Mouse (Mus musculus): ENCODE results near the gene Arih2.
"Not testable (repeated sequence)": the region's sequence is repeated elsewhere in the genome, so short reads cannot be mapped to it uniquely, and the experiment has no call there.

Gene Arih2

DNA sequence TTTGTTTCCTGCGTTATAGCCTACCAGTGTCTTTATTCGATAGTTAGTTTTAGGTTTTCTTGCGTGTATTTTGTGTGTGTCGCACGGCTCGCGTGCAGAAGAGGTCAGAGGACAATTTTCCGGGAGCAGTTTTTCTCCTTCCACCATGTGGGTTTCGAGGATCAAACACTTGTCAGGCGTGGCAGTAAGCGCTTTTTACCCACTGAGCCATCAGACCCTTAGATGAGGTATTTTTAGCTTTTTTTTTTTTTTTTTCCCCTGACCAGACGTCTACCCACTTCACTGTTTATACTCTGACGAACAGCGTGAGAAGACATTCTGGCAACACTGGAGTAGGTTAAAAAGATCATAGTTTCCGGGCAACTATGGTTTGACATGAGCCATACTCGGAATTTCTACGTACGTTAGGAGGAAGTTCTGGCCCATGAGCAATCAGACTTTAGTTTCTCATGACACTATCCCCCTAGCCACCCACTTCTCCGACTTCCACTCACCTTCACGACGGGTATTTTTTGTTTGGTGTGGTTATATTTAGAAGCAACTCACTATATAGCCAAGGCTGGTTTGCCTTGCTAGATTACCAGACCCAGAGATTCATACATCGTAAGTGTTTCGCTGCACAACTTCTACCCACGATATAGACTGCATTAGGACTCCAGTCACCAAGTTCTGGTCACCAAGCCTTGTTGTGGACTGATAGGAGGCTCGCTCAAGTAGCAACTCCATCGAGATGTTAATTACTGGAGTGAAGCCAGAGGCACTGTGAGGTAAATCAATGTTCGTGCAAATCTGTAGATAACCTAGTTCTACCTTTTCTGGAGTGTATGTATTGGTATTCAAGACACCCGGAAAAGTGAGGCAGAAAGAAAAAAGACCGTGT is 615 bp upstream of the Arih2 start:
- DNase-seq (ENCODE audit: low read depth, low spot score), result no peak

- peak; percentile 32 for DNase-seq (ENCODE audit: low read depth, low spot score)
Measured at GRCm38 (mm10) chr9:108648166-108648565, 1.0 kb downstream of the Arih2 start.

- DNase-seq (ENCODE audit: low read depth, low spot score), result no peak
Measured at GRCm38 (mm10) chr9:108639825-108640224, 9.4 kb downstream of the Arih2 start.

GRCm38 (mm10) chr9:108635415-108635814 is 13.8 kb downstream of the Arih2 start:
- peak; percentile 45 for DNase-seq (ENCODE audit: low read depth, low spot score)

DNA sequence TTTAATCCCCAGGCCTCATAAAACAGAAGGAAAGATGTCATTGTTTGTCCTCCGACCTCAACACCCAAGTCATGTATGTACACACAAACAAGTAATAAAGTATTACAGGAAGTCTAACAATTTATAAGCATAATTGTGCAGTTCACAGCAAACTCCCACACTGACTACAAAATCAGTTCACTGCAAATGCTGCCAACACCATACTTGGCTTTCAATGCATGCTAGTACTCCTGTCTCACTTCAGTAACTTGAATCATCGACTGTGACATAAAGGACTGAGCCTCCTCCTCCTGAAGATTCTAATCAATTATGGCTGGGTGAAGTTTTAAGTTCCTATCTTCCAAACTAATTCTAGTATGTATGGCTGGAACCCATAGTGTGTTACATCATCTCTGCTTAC is 15.3 kb downstream of the Arih2 start:
- no peak for DNase-seq (ENCODE audit: low read depth, low spot score)

GRCm38 (mm10) chr9:108632375-108632774 is 16.8 kb downstream of the Arih2 start:
- no peak for DNase-seq (ENCODE audit: low read depth, low spot score)

- DNase-seq (ENCODE audit: low read depth, low spot score), result no peak
Measured at GRCm38 (mm10) chr9:108631631-108632256, 17.4 kb downstream of the Arih2 start.

- no peak for DNase-seq (ENCODE audit: low read depth, low spot score)
Measured at GRCm38 (mm10) chr9:108630683-108631082, 18.5 kb downstream of the Arih2 start.

- no peak for DNase-seq (ENCODE audit: low read depth, low spot score)
Measured at GRCm38 (mm10) chr9:108628141-108628540, 21.0 kb downstream of the Arih2 start.

- no peak for DNase-seq (ENCODE audit: low read depth, low spot score)
Measured at GRCm38 (mm10) chr9:108626498-108626897, 22.7 kb downstream of the Arih2 start.

GRCm38 (mm10) chr9:108617301-108617700 is 31.9 kb downstream of the Arih2 start:
- no peak for DNase-seq (ENCODE audit: low read depth, low spot score)

- DNase-seq (ENCODE audit: low read depth, low spot score), result no peak
Measured at GRCm38 (mm10) chr9:108611488-108611887, 37.7 kb downstream of the Arih2 start.

DNA sequence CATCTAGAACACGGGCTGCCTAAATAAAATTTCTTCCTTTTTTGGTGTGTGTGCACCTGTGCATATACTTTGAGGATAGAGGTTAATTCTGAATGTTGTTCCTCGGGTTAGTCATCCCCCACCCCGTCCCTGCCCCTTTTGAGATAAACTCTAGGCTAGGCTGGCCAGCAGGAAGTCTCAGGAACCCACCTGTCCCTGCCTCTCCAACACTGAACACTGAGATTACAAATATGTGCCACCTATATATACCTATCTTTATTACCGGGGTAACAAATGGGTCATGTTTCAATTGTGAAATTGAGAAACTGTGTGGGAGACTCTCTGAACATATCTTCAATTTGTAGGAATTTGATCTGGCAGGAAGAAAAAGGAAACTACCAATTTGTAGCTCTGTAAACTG is 40.3 kb downstream of the Arih2 start:
- no peak for DNase-seq (ENCODE audit: low read depth, low spot score)

DNA sequence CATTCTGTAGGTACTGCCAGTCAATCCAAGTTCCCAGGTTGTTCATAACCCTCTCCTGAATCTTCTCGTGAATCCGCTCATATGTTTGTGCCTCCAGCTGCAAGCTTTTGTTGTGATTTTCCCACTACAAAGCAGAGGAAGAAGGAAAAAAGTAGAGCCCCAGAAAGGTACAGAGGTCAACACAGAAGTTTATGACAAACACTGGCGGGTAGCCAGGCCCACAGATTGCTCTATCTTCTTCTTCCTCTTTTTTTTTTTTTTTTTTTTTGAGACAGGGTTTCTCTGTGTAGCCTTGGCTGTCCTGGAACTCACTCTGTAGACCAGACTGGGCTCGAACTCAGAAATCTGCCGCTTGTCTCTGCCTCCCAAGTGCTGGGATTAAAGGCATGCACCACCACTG is 41.3 kb downstream of the Arih2 start:
- DNase-seq (ENCODE audit: low read depth, low spot score), result not testable (repeated sequence)

DNA sequence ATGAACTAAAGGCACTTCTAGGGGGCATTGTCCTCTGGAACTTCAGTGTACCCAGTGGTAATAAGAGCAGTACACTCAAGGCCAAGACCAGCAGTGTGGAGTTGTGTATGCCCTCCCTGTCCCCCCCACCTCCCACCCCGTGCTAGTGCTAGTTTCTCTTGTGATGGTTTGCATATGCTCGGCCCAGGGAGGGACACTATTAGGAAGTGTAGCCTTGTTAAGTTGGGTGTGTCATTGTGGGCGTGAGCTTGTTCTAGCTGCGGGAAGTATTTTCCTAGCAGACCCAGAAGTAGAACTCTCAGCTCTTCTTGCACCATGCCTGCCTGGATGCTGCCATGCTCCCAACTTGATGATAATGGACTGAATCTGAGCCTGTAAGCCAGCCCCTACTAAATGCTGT is 47.2 kb downstream of the Arih2 start:
- DNase-seq (ENCODE audit: low read depth, low spot score), result peak; percentile 53

- no peak for DNase-seq (ENCODE audit: low read depth, low spot score)
Measured at GRCm38 (mm10) chr9:108600011-108600410, 49.2 kb downstream of the Arih2 start.

- DNase-seq (ENCODE audit: low read depth, low spot score), result no peak
Measured at GRCm38 (mm10) chr9:108599021-108599566, 50.1 kb downstream of the Arih2 start.

DNA sequence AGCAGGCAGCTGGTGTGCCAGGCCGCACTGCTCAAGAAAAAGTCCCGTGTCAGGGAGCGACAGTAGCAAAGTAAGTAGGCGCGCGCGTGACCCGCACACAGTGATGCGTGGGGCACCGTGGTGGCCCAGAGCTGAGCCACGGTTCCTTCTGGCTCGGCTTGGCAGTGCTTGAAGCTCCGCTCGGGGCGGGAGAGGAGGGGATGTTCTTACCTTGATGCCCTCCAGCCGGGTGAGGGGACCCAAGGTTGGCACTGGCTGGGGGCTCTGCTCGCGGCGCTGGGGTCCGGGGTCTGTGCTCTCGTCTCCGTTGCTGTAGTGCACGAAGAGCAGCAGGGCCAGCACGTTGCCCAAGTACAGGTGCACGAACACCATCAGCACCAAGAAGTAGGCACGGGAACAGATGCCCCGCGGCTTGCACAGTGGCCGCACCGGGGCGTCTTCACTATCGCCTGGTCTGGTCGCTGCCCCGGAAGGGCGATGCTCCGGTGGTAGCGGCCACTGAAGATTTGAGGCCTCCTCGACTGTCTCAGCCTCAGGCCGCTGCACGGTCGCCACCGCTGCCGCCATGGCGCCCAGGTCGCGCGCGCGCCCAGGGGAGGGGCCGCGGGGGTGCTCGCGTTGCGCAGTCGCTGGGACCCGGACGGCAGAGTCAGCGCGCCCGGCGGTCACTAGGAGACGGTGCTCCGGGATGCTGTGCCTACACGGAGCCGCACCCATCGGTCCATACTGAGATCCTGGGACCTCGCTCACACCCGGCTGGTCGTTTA is 52.0 kb downstream of the Arih2 start, which contains the start of gene P4htm:
Gene P4htm (minus strand): TSS at position 670 of the 767 bp plus-strand sequence.
- DNase-seq (ENCODE audit: low read depth, low spot score), result peak; percentile 82

GRCm38 (mm10) chr9:108594354-108594753 is 54.8 kb downstream of the Arih2 start:
- DNase-seq (ENCODE audit: low read depth, low spot score), result no peak

DNA sequence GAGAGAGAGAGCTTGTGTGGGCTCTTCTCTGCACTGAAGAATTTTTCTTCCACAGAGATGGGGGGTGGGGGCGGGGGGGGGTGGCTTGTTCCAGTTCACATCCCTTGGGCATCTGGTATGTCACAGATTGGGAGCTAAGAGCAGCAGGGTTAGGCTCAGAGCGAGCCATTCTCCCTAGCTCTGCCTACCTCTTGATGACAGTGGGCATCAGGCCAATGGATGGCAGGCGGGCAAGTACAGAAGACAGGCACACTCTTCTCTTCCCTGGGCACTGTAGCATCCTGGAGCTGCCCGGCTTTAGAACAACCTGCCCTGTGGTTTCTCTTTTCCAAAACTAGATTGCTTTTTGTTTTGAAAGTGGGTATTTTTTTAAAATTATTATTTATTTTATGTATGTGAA is 57.7 kb downstream of the Arih2 start:
- DNase-seq (ENCODE audit: low read depth, low spot score), result no peak

DNA sequence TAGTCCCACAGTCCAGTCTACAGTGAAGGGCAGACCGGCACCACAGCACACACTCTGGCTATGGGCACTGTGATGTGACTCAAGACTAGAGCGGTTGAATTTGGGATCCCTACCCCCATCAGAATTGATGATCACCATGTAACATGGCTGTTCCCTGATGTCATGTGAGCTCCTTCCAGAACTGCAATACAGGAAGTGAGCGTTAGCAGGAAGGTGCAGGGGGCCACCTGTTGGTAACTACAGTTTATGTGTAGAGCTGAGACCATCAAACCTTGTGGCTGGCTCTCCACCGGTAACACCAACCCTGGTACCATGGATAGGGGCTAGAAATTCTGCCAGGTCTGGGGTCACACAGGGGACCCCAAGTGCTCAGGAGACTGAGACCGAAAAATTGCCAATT is 60.0 kb downstream of the Arih2 start:
- peak; percentile 46 for DNase-seq (ENCODE audit: low read depth, low spot score)
